Mouse (Mus musculus) CD4-positive, CD25-positive, alpha-beta regulatory T cell, adult 2 months (primary cell): ENCODE measurements around the gene Stx19.

ENCODE experiments used
- DNase-seq: peaks from one replicate; pipeline ENCODE4 v3.0.0-alpha.2; 2012; ENCODE audit warnings: low read depth, low spot score

Gene Stx19

DNA sequence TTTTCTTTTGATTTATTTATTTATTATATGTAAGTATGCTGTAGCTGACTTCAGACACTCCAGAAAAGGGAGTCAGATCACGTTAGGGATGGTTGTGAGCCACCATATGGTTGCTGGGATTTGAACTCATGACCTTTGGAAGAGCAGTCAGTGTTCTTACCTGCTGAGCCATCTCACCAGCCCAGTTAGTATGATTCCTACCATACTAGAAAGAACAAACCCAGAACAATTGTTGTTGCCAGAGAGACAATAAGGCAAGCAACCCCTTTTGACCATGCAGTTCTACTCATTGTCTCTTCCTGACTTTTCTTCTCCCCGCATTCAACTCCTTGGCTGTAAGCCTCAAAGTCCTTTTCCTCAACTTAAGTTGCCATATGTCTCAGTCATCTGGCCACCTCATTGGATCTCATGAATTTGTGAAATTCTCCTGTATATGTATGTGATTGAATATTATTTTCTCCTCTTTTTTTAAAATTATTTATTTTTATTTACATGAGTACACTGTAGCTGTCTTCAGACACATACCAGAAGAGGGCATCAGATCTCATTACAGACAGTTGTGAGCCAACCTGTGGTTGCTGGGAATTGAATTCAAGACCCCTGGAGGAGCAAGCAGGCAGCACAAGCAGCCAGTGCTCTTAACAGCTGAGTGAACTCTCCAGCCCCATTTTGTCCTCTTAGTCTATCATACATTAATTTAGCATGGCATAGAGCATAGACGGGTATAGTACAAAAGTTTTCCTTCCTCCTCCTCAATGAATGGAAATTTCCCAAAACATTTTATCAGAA is 38.2 kb downstream of the Stx19 start:
- peak; percentile 66 for DNase-seq

DNA sequence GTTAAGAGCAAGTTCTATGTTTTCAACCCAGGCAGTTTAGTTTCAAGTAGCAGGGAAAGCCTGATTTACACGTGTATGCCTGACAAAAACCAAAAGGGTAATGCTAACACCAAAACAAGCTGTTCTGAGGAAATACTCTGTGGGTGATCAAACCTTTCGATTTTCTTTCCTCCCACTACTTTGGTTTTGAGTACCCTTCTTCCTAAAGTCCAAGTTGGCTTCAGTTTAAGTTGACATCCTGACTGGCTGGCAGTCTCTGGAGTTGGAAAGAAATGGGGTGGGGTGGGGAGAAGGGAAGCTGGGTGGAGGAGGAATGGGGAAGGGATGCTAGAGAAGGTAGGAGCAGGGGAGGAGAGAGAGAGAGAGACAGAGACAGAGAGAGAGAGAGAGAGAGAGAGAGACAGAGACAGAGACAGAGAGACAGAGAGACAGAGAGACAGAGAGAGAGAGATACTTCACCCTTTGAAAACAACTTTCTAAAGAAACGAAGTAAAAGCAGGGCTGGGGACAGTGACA is 39.2 kb downstream of the Stx19 start:
- DNase-seq = peak; percentile 31

DNA sequence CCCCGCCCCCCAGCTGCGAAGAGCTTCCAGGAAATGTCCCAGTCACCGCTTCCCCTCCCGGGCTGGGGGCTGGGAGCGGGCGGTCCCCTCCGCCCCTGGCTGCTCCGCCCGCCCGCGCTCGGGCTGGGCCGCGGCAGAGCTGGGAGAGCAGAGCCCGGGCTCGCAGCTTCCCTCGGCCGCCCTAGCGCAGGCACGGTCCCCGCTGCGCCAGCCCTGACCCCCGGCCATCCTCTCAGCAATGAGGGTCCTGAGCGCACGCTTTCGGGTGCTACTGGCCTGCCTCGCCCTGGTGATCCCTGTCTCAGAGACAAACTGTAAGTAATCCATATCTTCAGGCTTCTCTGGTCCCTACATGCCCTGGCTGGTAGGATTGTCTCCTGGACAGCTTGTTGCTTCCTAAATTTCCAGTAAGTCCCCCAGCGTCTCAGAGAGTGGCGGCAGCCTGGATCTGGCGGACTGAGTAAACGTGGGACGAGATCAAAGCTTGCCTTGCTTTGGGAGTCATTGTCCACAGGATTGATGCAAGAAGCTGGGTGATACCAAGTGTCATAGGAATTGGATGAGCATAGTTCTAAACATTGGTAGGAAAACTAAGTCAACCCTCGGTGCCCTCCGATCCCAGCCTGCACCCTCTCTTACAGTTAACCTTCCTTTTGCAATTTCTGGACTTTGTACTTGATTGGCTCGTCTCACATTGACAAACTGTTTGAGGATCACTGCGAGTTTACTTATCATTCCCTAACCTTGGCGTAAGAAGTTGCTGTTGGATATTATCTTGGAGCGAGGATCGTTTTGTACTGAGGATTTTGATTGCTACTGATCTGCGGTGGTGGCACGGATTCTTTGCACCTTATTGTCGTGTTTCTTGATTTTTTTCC is 40.0 kb downstream of the Stx19 start, which contains the start of gene Pros1:
Gene Pros1 (plus strand): TSS at position 117 of the 878 bp plus-strand sequence.
- DNase-seq = peak; percentile 68

DNA sequence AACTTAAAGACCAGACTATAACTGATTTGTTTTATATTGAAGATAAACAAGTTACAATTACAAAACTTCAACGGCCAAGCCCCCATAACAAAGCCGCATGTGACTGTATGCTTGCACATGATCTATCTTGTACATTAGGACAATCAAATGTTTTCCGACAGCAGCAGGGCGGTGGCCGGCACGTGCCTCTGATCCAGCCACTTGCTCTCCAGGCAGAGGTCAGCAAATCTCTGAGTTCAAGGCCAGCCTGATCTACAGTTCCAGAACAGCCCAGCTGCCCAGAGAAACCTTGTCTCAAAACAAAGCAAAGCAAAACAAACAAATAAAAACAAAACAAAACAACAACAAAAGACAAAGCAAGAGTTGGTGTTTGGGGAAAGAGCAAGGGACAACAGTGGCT is 40.9 kb downstream of the Stx19 start:
- no peak for DNase-seq

DNA sequence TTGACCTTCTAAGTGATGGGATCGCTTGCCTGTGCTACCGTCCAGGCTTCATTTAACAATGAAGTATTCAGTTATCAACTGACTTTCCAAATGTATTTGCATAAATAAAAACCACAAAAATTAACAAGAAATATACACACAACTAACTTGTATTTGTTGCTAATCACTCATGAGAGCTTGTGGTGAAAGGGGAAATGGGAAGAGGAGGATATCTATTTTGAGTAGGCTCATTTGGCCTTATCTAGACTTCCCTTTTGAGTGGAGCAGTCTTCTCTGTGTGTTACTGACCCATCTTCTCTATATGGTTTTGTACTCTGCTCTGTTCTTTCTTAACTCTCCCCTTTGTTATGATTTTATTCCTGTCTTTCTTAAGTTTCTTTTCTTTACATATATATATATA is 41.8 kb downstream of the Stx19 start:
- no peak for DNase-seq

DNA sequence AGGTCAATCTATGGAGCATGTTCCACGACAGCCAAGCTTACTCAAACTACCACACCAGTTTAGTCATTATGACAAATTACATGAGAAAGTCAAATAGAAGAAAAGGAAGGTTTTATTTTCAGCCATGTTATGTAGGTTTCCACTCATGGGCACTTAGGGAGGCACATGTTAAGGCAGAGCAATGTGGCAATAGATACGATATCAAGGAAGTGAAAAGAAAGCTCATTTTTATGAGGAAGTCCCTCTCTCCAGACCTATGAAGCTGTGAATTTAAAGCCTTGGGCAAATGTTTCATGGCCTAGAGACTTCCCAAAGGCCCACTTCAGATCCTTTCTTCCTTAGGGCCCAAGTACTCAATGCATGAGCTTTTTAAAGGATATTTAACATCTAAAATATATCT is 43.0 kb downstream of the Stx19 start:
- DNase-seq = no peak

DNA sequence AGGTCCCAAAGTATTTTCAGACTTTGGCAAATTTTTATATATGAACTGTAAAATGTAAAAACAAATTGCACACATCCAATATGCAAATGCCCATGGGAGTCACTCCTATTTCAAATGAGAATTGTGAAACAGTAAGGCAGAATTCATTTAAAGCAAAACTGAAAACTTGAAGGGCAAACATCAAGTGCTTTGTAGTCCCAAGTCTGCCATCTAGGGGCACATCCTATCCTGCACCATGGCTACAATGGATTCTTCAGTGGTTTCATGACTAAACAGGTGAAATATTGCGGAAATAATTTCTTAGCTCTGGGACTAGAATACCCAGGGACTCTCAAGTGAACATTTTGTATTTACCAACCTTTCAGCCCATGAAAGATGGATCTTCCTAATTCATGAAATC is 43.5 kb downstream of the Stx19 start:
- DNase-seq = peak; percentile 63

DNA sequence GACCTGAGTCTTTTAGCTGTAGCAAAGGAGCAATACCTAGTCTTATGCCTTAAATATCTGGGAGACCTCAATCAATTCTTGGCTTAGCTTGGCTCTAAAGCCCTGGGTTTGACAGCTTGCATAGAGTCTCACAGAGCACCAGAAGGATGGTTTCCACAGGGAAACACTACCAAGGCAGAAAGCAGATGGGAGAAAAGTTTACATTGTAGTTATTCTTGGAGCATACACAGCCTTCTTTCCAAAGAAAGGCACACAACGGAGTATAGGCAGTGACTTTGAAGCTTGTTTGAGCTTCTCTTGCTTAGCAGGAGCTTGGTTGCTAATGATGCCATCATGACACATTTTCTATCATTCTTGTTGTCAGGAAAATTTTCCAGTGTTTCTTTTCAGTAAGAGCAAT is 45.7 kb downstream of the Stx19 start:
- no peak for DNase-seq

DNA sequence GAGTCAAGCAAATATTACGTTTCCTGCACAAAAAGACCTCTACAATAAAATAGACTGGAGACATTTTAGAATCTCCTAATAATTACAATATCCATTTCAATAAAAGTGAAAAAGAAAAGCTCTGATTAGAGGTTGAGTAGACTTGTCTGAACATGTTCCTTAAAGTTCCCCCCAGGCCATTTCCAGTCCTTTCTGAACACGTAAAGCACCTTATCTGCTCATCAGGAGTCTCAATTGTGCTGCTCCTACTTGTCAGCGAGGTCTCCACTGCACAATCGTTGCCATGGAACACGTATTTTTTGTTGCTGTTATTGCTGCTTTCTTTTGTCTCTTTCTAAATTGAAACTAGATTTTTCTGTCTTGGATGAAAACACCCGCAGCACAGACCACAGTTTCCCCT is 47.0 kb downstream of the Stx19 start:
- DNase-seq = no peak

DNA sequence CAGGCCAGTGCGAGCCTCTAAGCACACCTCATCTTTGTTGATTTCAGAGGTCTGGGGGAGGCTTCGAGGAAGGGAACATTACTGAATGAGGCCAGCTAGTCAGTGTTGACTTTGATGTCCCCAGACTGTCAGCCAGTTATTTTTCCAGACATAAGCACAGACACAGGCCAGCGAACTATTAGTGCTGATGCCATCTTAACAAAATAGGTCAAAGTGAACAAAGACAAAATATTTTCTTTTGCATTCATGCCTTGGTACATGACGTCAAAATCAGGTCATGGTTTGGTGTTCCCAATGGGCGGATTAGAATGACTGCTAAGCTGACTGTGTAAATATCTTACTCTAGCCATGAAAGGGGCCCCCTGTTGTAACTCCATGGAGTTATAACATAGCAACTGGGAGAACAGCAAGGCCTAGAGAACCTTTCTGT is 58.2 kb downstream of the Stx19 start:
- no peak for DNase-seq

DNA sequence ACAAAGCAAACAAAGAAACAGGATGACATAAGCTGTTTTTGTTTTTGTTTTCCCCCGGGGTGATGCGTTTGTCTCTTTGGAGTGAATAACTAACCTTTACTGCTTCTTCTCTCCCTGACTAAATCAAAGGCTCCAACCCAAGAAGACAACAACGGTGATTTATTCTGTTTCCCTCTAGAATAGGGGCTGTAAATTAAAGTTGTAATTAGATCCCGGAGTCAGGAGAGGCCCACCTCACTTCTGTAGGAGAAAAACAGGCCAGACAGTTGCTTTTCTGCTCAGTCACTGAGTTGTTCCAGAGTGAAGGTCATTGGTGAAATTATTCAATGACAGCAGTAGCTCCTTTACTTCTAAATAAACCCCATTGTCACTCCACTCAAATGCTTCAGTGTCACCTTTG is 58.7 kb downstream of the Stx19 start:
- no peak for DNase-seq
